Mouse (Mus musculus) gastrocnemius, adult 18-20 months (tissue): ENCODE measurements around the gene Fis1. TPM values are rescaled to one million over a fixed set of nuclear protein-coding genes. Genes with fewer than 3 reads are reported as not detected.

Experiments used
- DNase-seq: peaks from one replicate; pipeline ENCODE4 v3.0.0; 2021; ENCODE audit warnings: low spot score
- total RNA-seq, 2 experiments: library from RNA; stranded (reverse); gene quantifications; 2 replicates each; pipeline ENCODE4 v1.2.3; 2021

Gene Fis1
- total RNA-seq, 2 experiments from 2014 or later: 173 to 186 TPM

- DNase-seq: no peak
Observed at GRCm38 (mm10) chr5:136966861-136967455, 13.9 kb downstream of the Fis1 start.

- peak; percentile 82 for DNase-seq
Observed at GRCm38 (mm10) chr5:136967592-136967991, 14.5 kb downstream of the Fis1 start.

GRCm38 (mm10) chr5:136970703-136971102 is 17.6 kb downstream of the Fis1 start:
- peak; percentile 84 for DNase-seq

- no peak for DNase-seq
Observed at GRCm38 (mm10) chr5:136973670-136974069, 20.6 kb downstream of the Fis1 start.

GRCm38 (mm10) chr5:136977769-136978168 is 24.7 kb downstream of the Fis1 start:
- DNase-seq: no peak

- DNase-seq: no peak
Observed at GRCm38 (mm10) chr5:136979762-136980161, 26.7 kb downstream of the Fis1 start.

GRCm38 (mm10) chr5:136980974-136981373 is 27.9 kb downstream of the Fis1 start:
- no peak for DNase-seq

GRCm38 (mm10) chr5:136982338-136982930 is 29.4 kb downstream of the Fis1 start:
- DNase-seq: peak; percentile 39

- DNase-seq: no peak
Observed at GRCm38 (mm10) chr5:136984828-136985227, 31.8 kb downstream of the Fis1 start.

GRCm38 (mm10) chr5:136986695-136987137 is 33.6 kb downstream of the Fis1 start, which contains the start of gene Plod3:
Gene Plod3, plus strand, starts transcription at chr5:136987019.
- peak; percentile 97 for DNase-seq

GRCm38 (mm10) chr5:136987138-136987933 is 34.3 kb downstream of the Fis1 start:
- peak; percentile 83 for DNase-seq

- DNase-seq: no peak
Observed at GRCm38 (mm10) chr5:136987934-136988271, 34.8 kb downstream of the Fis1 start, which contains the start of gene Znhit1. Gene Znhit1, minus strand, starts transcription at chr5:136988021.

GRCm38 (mm10) chr5:136988420-136988819 is 35.3 kb downstream of the Fis1 start:
- no peak for DNase-seq

GRCm38 (mm10) chr5:136989801-136990200 is 36.7 kb downstream of the Fis1 start:
- DNase-seq: no peak

GRCm38 (mm10) chr5:136999449-136999848 is 46.4 kb downstream of the Fis1 start:
- no peak for DNase-seq

GRCm38 (mm10) chr5:137000612-137001011 is 47.5 kb downstream of the Fis1 start:
- DNase-seq: no peak

GRCm38 (mm10) chr5:137007276-137007675 is 54.2 kb downstream of the Fis1 start:
- DNase-seq: no peak

GRCm38 (mm10) chr5:137009988-137010387 is 56.9 kb downstream of the Fis1 start:
- no peak for DNase-seq

- DNase-seq: no peak
Observed at GRCm38 (mm10) chr5:137012401-137012950, 59.4 kb downstream of the Fis1 start.
